Mouse (Mus musculus): ENCODE results near the gene Slc17a2. TPM values are rescaled to one million over a fixed set of nuclear protein-coding genes. Genes with fewer than 3 reads are reported as not detected.
"Not testable (repeated sequence)": the region's sequence is repeated elsewhere in the genome, so short reads cannot be mapped to it uniquely, and the experiment has no call there.

Slc17a2 gene
- polyA plus RNA-seq, 1 experiment from 2014 or later = not detected

- H3K27ac ChIP-seq (replicated peaks) = peak overlapping the region; percentile 92
- no peaks in the 10 kb centered on the region for H3K27me3 ChIP-seq (replicated peaks; ENCODE audit: low read depth, poor library complexity, severe bottlenecking)
- peak; percentile 43 for DNase-seq (ENCODE audit: low spot score)
- H3K36me3 ChIP-seq (replicated peaks) = no peaks in the 10 kb centered on the region
- peaks cover 33% of the 10 kb centered on the region for H3K4me1 ChIP-seq
- H3K4me3 ChIP-seq = peak overlapping the region; percentile 70
- H3K9me3 ChIP-seq = no peaks in the 10 kb centered on the region
- 35% methylated on average over 12 of the region's 12 CpGs for WGBS
Observed at GRCm38 (mm10) chr13:23764324-23765171, 42.2 kb upstream of the Slc17a2 start.

GRCm38 (mm10) chr13:23765172-23765513, 41.6 kb upstream of the Slc17a2 start:
- no peaks in the 10 kb centered on the region for H3K9me3 ChIP-seq
- WGBS = 67% methylated on average over 1 of the region's 1 CpGs
- no peaks in the 10 kb centered on the region for H3K36me3 ChIP-seq (replicated peaks)
- no peaks in the 10 kb centered on the region for H3K27me3 ChIP-seq (replicated peaks; ENCODE audit: low read depth, poor library complexity, severe bottlenecking)
- DNase-seq (ENCODE audit: low spot score) = no peak
- peak overlapping the region; percentile 92; the same call in 1 of the 2 replicates for H3K27ac ChIP-seq (replicated peaks)
- peak overlapping the region; percentile 70 for H3K4me3 ChIP-seq
- peaks cover 28% of the 10 kb centered on the region for H3K4me1 ChIP-seq

- Histone ChIP-seq H3K27me3 (replicated peaks; ENCODE audit: low read depth, poor library complexity, severe bottlenecking) (no peaks in the 10 kb centered on the region), H3K4me3 (no peak overlapping the region), H3K27ac (replicated peaks) (no peak overlapping the region), H3K9me3 (no peaks in the 10 kb centered on the region), H3K4me1 (peaks cover 28% of the 10 kb centered on the region), H3K36me3 (replicated peaks) (no peaks in the 10 kb centered on the region)
- no peak for DNase-seq (ENCODE audit: low spot score)
Observed at GRCm38 (mm10) chr13:23766772-23767171, 40.0 kb upstream of the Slc17a2 start.

- no peak overlapping the region for H3K27ac ChIP-seq (replicated peaks)
- H3K36me3 ChIP-seq (replicated peaks) = no peaks in the 10 kb centered on the region
- WGBS = 51% methylated on average over 5 of the region's 5 CpGs
- no peak for DNase-seq (ENCODE audit: low spot score)
- peaks cover 23% of the 10 kb centered on the region for H3K4me1 ChIP-seq
- H3K9me3 ChIP-seq = no peaks in the 10 kb centered on the region
- no peak overlapping the region for H3K4me3 ChIP-seq
- H3K27me3 ChIP-seq (replicated peaks; ENCODE audit: low read depth, poor library complexity, severe bottlenecking) = no peaks in the 10 kb centered on the region
Observed at GRCm38 (mm10) chr13:23768834-23769397, 37.9 kb upstream of the Slc17a2 start.

GRCm38 (mm10) chr13:23769613-23770012, 37.2 kb upstream of the Slc17a2 start, which contains the start of gene Trim38:
Gene Trim38, plus strand, starts transcription at chr13:23769913.
- not testable (repeated sequence) for H3K27me3 ChIP-seq (replicated peaks; ENCODE audit: low read depth, poor library complexity, severe bottlenecking); H3K9me3 ChIP-seq; DNase-seq (ENCODE audit: low spot score); H3K4me3 ChIP-seq; H3K36me3 ChIP-seq (replicated peaks); H3K27ac ChIP-seq (replicated peaks)
- peaks cover 16% of the 10 kb centered on the region for H3K4me1 ChIP-seq
- 84% methylated on average over 2 of the region's 2 CpGs for WGBS

GRCm38 (mm10) chr13:23772561-23773313, 34.1 kb upstream of the Slc17a2 start:
- no peaks in the 10 kb centered on the region for H3K36me3 ChIP-seq (replicated peaks)
- DNase-seq (ENCODE audit: low spot score) = peak; percentile 78
- H3K27ac ChIP-seq (replicated peaks) = no peak overlapping the region; the same call in 1 of the 2 replicates
- peak overlapping the region; percentile 42 for H3K4me3 ChIP-seq
- H3K4me1 ChIP-seq = peaks cover 14% of the 10 kb centered on the region
- H3K9me3 ChIP-seq = no peaks in the 10 kb centered on the region
- 25% methylated on average over 21 of the region's 21 CpGs for WGBS
- H3K27me3 ChIP-seq (replicated peaks; ENCODE audit: low read depth, poor library complexity, severe bottlenecking) = no peaks in the 10 kb centered on the region

GRCm38 (mm10) chr13:23778339-23778738, 28.5 kb upstream of the Slc17a2 start:
- WGBS = 92% methylated on average over 7 of the region's 7 CpGs

GRCm38 (mm10) chr13:23779025-23779424, 27.8 kb upstream of the Slc17a2 start:
- no peaks in the 10 kb centered on the region for H3K9me3 ChIP-seq
- H3K27me3 ChIP-seq (replicated peaks; ENCODE audit: low read depth, poor library complexity, severe bottlenecking) = no peaks in the 10 kb centered on the region
- H3K4me3 ChIP-seq = no peak overlapping the region
- H3K27ac ChIP-seq (replicated peaks) = no peak overlapping the region
- H3K36me3 ChIP-seq (replicated peaks) = no peaks in the 10 kb centered on the region
- WGBS = 90% methylated on average over 4 of the region's 4 CpGs
- DNase-seq (ENCODE audit: low spot score) = no peak
- H3K4me1 ChIP-seq = no peaks in the 10 kb centered on the region

More at GRCm38 (mm10) chr13:23778339-23778738, 28.5 kb upstream of the Slc17a2 start:
- no peaks in the 10 kb centered on the region for H3K4me1 ChIP-seq
- no peak overlapping the region for H3K4me3 ChIP-seq
- H3K9me3 ChIP-seq = no peaks in the 10 kb centered on the region
- no peaks in the 10 kb centered on the region for H3K27me3 ChIP-seq (replicated peaks; ENCODE audit: low read depth, poor library complexity, severe bottlenecking)
- DNase-seq (ENCODE audit: low spot score) = no peak
- no peaks in the 10 kb centered on the region for H3K36me3 ChIP-seq (replicated peaks)
- H3K27ac ChIP-seq (replicated peaks) = no peak overlapping the region

- Histone ChIP-seq H3K36me3 (replicated peaks) (no peaks in the 10 kb centered on the region), H3K4me1 (0 out of 2 replicates have a peak, but pooled peaks cover under 1% of the 10 kb centered on the region), H3K9me3 (no peaks in the 10 kb centered on the region), H3K27me3 (replicated peaks; ENCODE audit: low read depth, poor library complexity, severe bottlenecking) (no peaks in the 10 kb centered on the region), H3K27ac (replicated peaks) (no peak overlapping the region), H3K4me3 (no peak overlapping the region)
- peak; percentile 23 for DNase-seq (ENCODE audit: low spot score)
- WGBS = 51% methylated on average over 2 of the region's 2 CpGs
Observed at GRCm38 (mm10) chr13:23792520-23792919, 14.3 kb upstream of the Slc17a2 start.

- H3K27me3 ChIP-seq (replicated peaks; ENCODE audit: low read depth, poor library complexity, severe bottlenecking) = no peaks in the 10 kb centered on the region
- WGBS = 77% methylated on average over 5 of the region's 5 CpGs
- H3K36me3 ChIP-seq (replicated peaks) = no peaks in the 10 kb centered on the region
- peaks cover 21% of the 10 kb centered on the region for H3K4me1 ChIP-seq
- DNase-seq (ENCODE audit: low spot score) = no peak
- H3K27ac ChIP-seq (replicated peaks) = no peak overlapping the region
- no peak overlapping the region for H3K4me3 ChIP-seq
- H3K9me3 ChIP-seq = no peaks in the 10 kb centered on the region
Observed at GRCm38 (mm10) chr13:23799405-23799804, 7.4 kb upstream of the Slc17a2 start.

GRCm38 (mm10) chr13:23804532-23804931, 2.3 kb upstream of the Slc17a2 start:
- Histone ChIP-seq H3K27me3 (replicated peaks; ENCODE audit: low read depth, poor library complexity, severe bottlenecking) (no peaks in the 10 kb centered on the region), H3K4me3 (no peak overlapping the region), H3K36me3 (replicated peaks) (no peaks in the 10 kb centered on the region), H3K9me3 (no peaks in the 10 kb centered on the region), H3K4me1 (0 out of 2 replicates have a peak, but pooled peaks cover 4% of the 10 kb centered on the region), H3K27ac (replicated peaks) (no peak overlapping the region)
- no peak for DNase-seq (ENCODE audit: low spot score)
- WGBS = 82% methylated on average over 2 of the region's 2 CpGs

- no peak overlapping the region for H3K4me3 ChIP-seq
- no peaks in the 10 kb centered on the region for H3K27me3 ChIP-seq (replicated peaks; ENCODE audit: low read depth, poor library complexity, severe bottlenecking)
- no peak overlapping the region for H3K27ac ChIP-seq (replicated peaks)
- peaks cover 7% of the 10 kb centered on the region for H3K4me1 ChIP-seq
- no peaks in the 10 kb centered on the region for H3K9me3 ChIP-seq
- 73% methylated on average over 2 of the region's 2 CpGs for WGBS
- H3K36me3 ChIP-seq (replicated peaks) = no peaks in the 10 kb centered on the region
- no peak for DNase-seq (ENCODE audit: low spot score)
Observed at GRCm38 (mm10) chr13:23816148-23816547, 9.4 kb downstream of the Slc17a2 start.

Data from embryonic facial prominence, embryonic 10.5 days (tissue).